Mouse (Mus musculus) cerebral cortex, adult 2 months (tissue): ENCODE results near the gene Hist1h2ab.

Experiments used
- whole genome bisulfite sequencing: fragments of 180-500 bp; shearing (Covaris S2); methylation state at CpG from one replicate; pipeline ENCODE4 v1.1.7; 2018; 5-methylcytosine and 5-hydroxymethylcytosine counted together

The Hist1h2ab gene

GRCm38 (mm10) chr13:23750839-23751477, at the start of gene Hist1h2ab:
Hist1h2ab (plus strand) TSS chr13:23751126.
- under 1% methylated on average over 34 of the region's 47 CpGs for WGBS

- 80% methylated on average over 4 of the region's 4 CpGs for WGBS
Measured at GRCm38 (mm10) chr13:23702220-23702619, 48.7 kb upstream of the Hist1h2ab start.

- WGBS, result 78% methylated on average over 2 of the region's 2 CpGs
Measured at GRCm38 (mm10) chr13:23702801-23703200, 48.1 kb upstream of the Hist1h2ab start.

GRCm38 (mm10) chr13:23705751-23706356, 45.1 kb upstream of the Hist1h2ab start:
- 91% methylated on average over 7 of the region's 7 CpGs for WGBS

GRCm38 (mm10) chr13:23706771-23707170, 44.2 kb upstream of the Hist1h2ab start:
- WGBS, result 96% methylated on average over 12 of the region's 12 CpGs

- WGBS, result 93% methylated on average over 4 of the region's 4 CpGs
Measured at GRCm38 (mm10) chr13:23708041-23708440, 42.9 kb upstream of the Hist1h2ab start.

GRCm38 (mm10) chr13:23708654-23709053, 42.3 kb upstream of the Hist1h2ab start:
- 70% methylated on average over 4 of the region's 4 CpGs for WGBS

GRCm38 (mm10) chr13:23709714-23710373, 41.1 kb upstream of the Hist1h2ab start:
- WGBS, result 22% methylated on average over 15 of the region's 15 CpGs

- WGBS, result 4% methylated on average over 17 of the region's 17 CpGs
Measured at GRCm38 (mm10) chr13:23710374-23711089, 40.4 kb upstream of the Hist1h2ab start, which contains the start of gene Hfe. Hfe (minus strand) TSS chr13:23710854.

GRCm38 (mm10) chr13:23716261-23717042, 34.5 kb upstream of the Hist1h2ab start:
- WGBS, result 83% methylated on average over 5 of the region's 5 CpGs

- 63% methylated on average over 11 of the region's 11 CpGs for WGBS
Measured at GRCm38 (mm10) chr13:23717176-23717575, 33.8 kb upstream of the Hist1h2ab start.

GRCm38 (mm10) chr13:23717593-23718245, 33.2 kb upstream of the Hist1h2ab start:
- WGBS, result 25% methylated on average over 2 of the region's 2 CpGs

GRCm38 (mm10) chr13:23724239-23724638, 26.7 kb upstream of the Hist1h2ab start:
- 92% methylated on average over 4 of the region's 4 CpGs for WGBS

- 86% methylated on average over 1 of the region's 1 CpGs for WGBS
Measured at GRCm38 (mm10) chr13:23725213-23725612, 25.7 kb upstream of the Hist1h2ab start.

- 81% methylated on average over 18 of the region's 18 CpGs for WGBS
Measured at GRCm38 (mm10) chr13:23728472-23729191, 22.3 kb upstream of the Hist1h2ab start.

- WGBS, result 85% methylated on average over 9 of the region's 9 CpGs
Measured at GRCm38 (mm10) chr13:23729192-23729525, 21.8 kb upstream of the Hist1h2ab start.

- 93% methylated on average over 5 of the region's 5 CpGs for WGBS
Measured at GRCm38 (mm10) chr13:23729706-23730105, 21.2 kb upstream of the Hist1h2ab start.

GRCm38 (mm10) chr13:23730479-23730878, 20.4 kb upstream of the Hist1h2ab start:
- WGBS, result 55% methylated on average over 8 of the region's 8 CpGs

GRCm38 (mm10) chr13:23732156-23732804, 18.6 kb upstream of the Hist1h2ab start:
- 21% methylated on average over 8 of the region's 8 CpGs for WGBS

GRCm38 (mm10) chr13:23737091-23737490, 13.8 kb upstream of the Hist1h2ab start:
- 90% methylated on average over 5 of the region's 5 CpGs for WGBS
